ENCODE assay signal across 20 mouse cellular contexts in the genomic region with DNA sequence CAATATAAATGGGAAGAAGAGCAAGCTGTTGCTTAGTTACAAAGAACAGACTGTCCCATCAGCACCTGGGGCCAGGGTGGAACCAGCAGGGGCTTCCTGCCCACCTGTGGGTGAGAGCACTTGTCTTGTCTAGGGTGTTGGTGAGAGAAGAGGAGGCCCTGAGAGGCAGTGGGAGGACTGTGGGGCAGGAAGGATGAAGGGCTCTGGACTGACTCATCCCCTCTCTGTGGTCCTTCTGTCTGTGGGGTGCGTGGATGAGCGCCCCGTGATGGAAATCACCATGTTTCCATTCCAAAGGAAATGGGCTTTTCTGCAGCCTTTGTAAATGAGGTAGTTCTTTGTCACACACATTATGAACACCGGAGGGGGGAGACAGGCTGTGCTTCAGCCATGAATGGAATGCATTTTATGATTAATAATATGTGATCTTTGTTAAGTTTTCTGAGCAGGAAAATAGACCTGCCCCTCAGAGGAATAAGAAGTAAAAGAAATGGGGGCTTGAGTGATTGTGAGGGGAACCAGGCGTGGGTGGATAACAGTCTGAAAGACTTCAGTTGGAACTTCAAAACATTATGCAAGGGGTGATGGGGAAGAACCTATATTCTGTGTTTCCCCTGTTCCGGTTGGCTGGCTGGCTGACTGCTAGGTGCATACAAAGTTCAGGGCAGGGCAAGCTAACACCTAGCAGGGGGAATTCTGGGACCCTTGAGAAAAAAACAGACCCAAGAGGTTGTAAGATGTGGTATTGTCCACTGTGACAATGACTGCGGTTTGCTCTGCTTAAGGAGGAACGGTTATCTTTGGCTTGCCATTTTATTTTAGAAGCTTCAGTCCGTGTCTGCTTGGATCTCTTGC.
A peak's percentile ranks its signal among the peaks of the same experiment; 100 is the strongest.
DNase-seq lines count a peak whose midpoint lies in the region; ATAC-seq and TF ChIP-seq lines count a peak whose summit lies in the region.
"Had no signal": no experiment of that assay in that cellular context is flagged by ENCODE, and none has a peak within 500 bp of the region (broad histone marks: within the 10 kb centered on the region; RNA-seq: fewer than 3 reads in every experiment).

No protein-coding gene starts in this region.

- dilution Hi-C loops in CH12.LX (cut with MboI; ENCODE audit: extremely low pct_ligation_motif_present, extremely low pct_unique_long_range_greater_than_20kb, low sequenced_read_pairs) = no loop called here

- peak overlapping the region; percentile 72 for H3K4me2 ChIP-seq in CH12.LX (ENCODE audit: insufficient read depth, low read depth, poor library complexity, severe bottlenecking)
- H3K4me2 ChIP-seq: midbrain, embryonic 15.5 days; neural tube, embryonic 15.5 days had no signal

- no peaks in the 10 kb centered on the region for H3K36me3 ChIP-seq in CH12.LX (replicated peaks in 1 of 2; ENCODE audit: control insufficient read depth in 1 of 2, insufficient read depth in 1 of 2, low read length in 1 of 2)
- H3K36me3 ChIP-seq in thymus, adult 2 months (ENCODE audit: control insufficient read depth, insufficient read depth, low read length) = no peaks in the 10 kb centered on the region
- H3K36me3 ChIP-seq: G1E; midbrain, embryonic 15.5 days; neural tube, embryonic 15.5 days had no signal

- no peaks in the 10 kb centered on the region for H3K9me3 ChIP-seq in CH12.LX (replicated peaks; ENCODE audit: low read length)
- H3K9me3 ChIP-seq: G1E; midbrain, embryonic 15.5 days; neural tube, embryonic 15.5 days had no signal

- H3K9ac ChIP-seq in CH12.LX (ENCODE audit: insufficient read depth, low read depth) = peak overlapping the region; percentile 20; the same call in 1 of the 2 replicates
- H3K9ac ChIP-seq: liver, embryonic 14.5 days; midbrain, embryonic 15.5 days; neural tube, embryonic 15.5 days had no signal

- TF ChIP-seq EP300 in CH12.LX (IDR thresholded peaks at IDR 0.05; ENCODE audit: low read length) = peak; percentile 69

- TF ChIP-seq POLR2A in CH12.LX (IDR thresholded peaks at IDR 0.05; ENCODE audit: low read depth, low read length) = no peak
- no peak for TF ChIP-seq POLR2A in thymus, adult 2 months (IDR thresholded peaks at IDR 0.05; ENCODE audit: control insufficient read depth, extremely low read depth, insufficient read depth, low read length, poor library complexity)

- H3K4me1 ChIP-seq in CH12.LX (ENCODE audit: control insufficient read depth in 1 of 2, insufficient read depth in 2 of 2) = peaks cover 27 to 62% of the 10 kb centered on the region in 2 experiments
- peaks cover 43% of the 10 kb centered on the region for H3K4me1 ChIP-seq in thymus, adult 2 months (replicated peaks; ENCODE audit: control insufficient read depth, insufficient read depth, low read length)
- H3K4me1 ChIP-seq: midbrain, embryonic 15.5 days had no signal

- no peaks in the 10 kb centered on the region for H3K27me3 ChIP-seq in CH12.LX (replicated peaks)
- no peaks in the 10 kb centered on the region for H3K27me3 ChIP-seq in thymus, adult 2 months (ENCODE audit: control insufficient read depth, insufficient read depth, low read length)
- H3K27me3 ChIP-seq: midbrain, embryonic 15.5 days; neural tube, embryonic 15.5 days had no signal

- no peak overlapping the region for H3K4me3 ChIP-seq in CH12.LX (replicated peaks in 1 of 3; ENCODE audit: low read depth in 2 of 3, low read length in 2 of 3, poor library complexity in 1 of 3)
- no peak overlapping the region for H3K4me3 ChIP-seq in thymus, adult 2 months (ENCODE audit: control insufficient read depth, insufficient read depth, low read length)
- H3K4me3 ChIP-seq: erythroblast, embryonic 14.5 days; midbrain, embryonic 15.5 days; neural tube, embryonic 15.5 days had no signal

- in situ Hi-C loops in CH12.LX (cut with MboI; ENCODE audit: low pct_ligation_motif_present, low pct_unique_long_range_greater_than_20kb, low sequenced_read_pairs) = no loop called here

- no peak for TF ChIP-seq CTCF in CH12.LX (conservative IDR thresholded peaks at IDR 0.05 in 1 of 2, IDR thresholded peaks at IDR 0.05 in 1 of 2; ENCODE audit: low read depth in 2 of 2, low read length in 2 of 2)
- TF ChIP-seq CTCF in thymus, adult 2 months (IDR thresholded peaks at IDR 0.05; ENCODE audit: borderline replicate concordance, control insufficient read depth, extremely low read depth, insufficient read depth, low read length, poor library complexity) = 0 out of 2 replicates have a peak, but pooled peaks have one; percentile 14

- WGBS in thymus, adult 2 months = 56% methylated on average over 9 of the region's 9 CpGs

- no peaks in the 10 kb centered on the region for H3K79me2 ChIP-seq in CH12.LX (replicated peaks; ENCODE audit: control insufficient read depth, extremely low read depth, insufficient read depth, poor library complexity, severe bottlenecking)

- ATAC-seq in monocyte, adult 5-6 weeks (replicated peaks; ENCODE audit: insufficient number of reproducible peaks, low FRiP score, low TSS enrichment, poor library complexity, severe bottlenecking) = peak; percentile 32; the same call in 1 of the 2 replicates
- no peak for ATAC-seq in frontal cortex, adult (ENCODE audit: low TSS enrichment)
- ATAC-seq: forebrain, embryonic 16.5 days; midbrain, embryonic 15.5 days had no signal

- TF ChIP-seq RAD21 in CH12.LX (IDR thresholded peaks at IDR 0.05; ENCODE audit: low read depth, low read length) = no peak; the same call in none of the 2 replicates

- DNase-seq in CD4-positive helper T cell, adult 2 months (ENCODE audit: low read depth, low spot score) = peak; percentile 67
- DNase-seq in CH12.LX (ENCODE audit: extremely low read depth) = peak; percentile 93
- peak; percentile 59 for DNase-seq in thymus, adult 2 months
- DNase-seq in urinary bladder, adult 18-20 months (ENCODE audit: low spot score in 2 of 2) = no peak
- no peak for DNase-seq in kidney, postnatal 25 days
- DNase-seq: cerebellum, adult 18-20 months; embryo, embryonic 11 days; gastrocnemius, postnatal 10 days; heart, postnatal 14 days; layer of hippocampus, adult 9-11 months had no signal

- H3K27ac ChIP-seq in CH12.LX (ENCODE audit: insufficient read depth, low read depth) = peak overlapping the region; percentile 87
- H3K27ac ChIP-seq in thymus, adult 2 months (ENCODE audit: control insufficient read depth, insufficient read depth, low read length) = peak overlapping the region; percentile 77
- H3K27ac ChIP-seq: kidney, postnatal 0 days; liver, embryonic 14.5 days; macrophage; midbrain, embryonic 15.5 days; neural tube, embryonic 15.5 days had no signal

TF ChIP-seq in CH12.LX, 34 proteins besides CTCF, POLR2A, EP300 and RAD21 (continues in another document):
- TF ChIP-seq TBP (conservative IDR thresholded peaks at IDR 0.05; ENCODE audit: low read depth, low read length) (no peak), PAX5 (IDR thresholded peaks at IDR 0.05; ENCODE audit: low read length) (no peak), ZNF384 (IDR thresholded peaks at IDR 0.05; ENCODE audit: low read depth, low read length) (peak; percentile 94), NELFE (IDR thresholded peaks at IDR 0.05; ENCODE audit: low read depth, low read length) (no peak), NRF1 (IDR thresholded peaks at IDR 0.05; ENCODE audit: low read depth, low read length) (no peak), USF1 (IDR thresholded peaks at IDR 0.05; ENCODE audit: low read depth, low read length) (no peak), IRF4 (IDR thresholded peaks at IDR 0.05; ENCODE audit: low read depth, low read length) (peak; percentile 44), JUND (conservative IDR thresholded peaks at IDR 0.05; ENCODE audit: low read depth, low read length) (no peak; the same call in 1 of the 2 replicates), CHD2 (IDR thresholded peaks at IDR 0.05; ENCODE audit: low read length) (peak; percentile 29; the same call in 1 of the 2 replicates), ZMIZ1 (IDR thresholded peaks at IDR 0.05; ENCODE audit: low read depth, low read length) (0 out of 2 replicates have a peak, but pooled peaks have one; percentile 22), MXI1 (IDR thresholded peaks at IDR 0.05; ENCODE audit: low read depth, low read length) (peak; percentile 80; the same call in 1 of the 2 replicates), UBTF (IDR thresholded peaks at IDR 0.05; ENCODE audit: low read depth, low read length) (no peak), MAZ (IDR thresholded peaks at IDR 0.05; ENCODE audit: low read depth, low read length) (peak; percentile 51), ETS1 (conservative IDR thresholded peaks at IDR 0.05; ENCODE audit: low read depth, low read length) (peak; percentile 79), CHD1 (IDR thresholded peaks at IDR 0.05; ENCODE audit: low read depth, low read length) (no peak), MAFK (IDR thresholded peaks at IDR 0.05; ENCODE audit: insufficient replicate concordance, low read length) (no peak), MAX (IDR thresholded peaks at IDR 0.05; ENCODE audit: low read length) (no peak; the same call in none of the 2 replicates), ZC3H11A (IDR thresholded peaks at IDR 0.05; ENCODE audit: low read depth, low read length) (no peak), USF2 (conservative IDR thresholded peaks at IDR 0.05; ENCODE audit: low read depth, low read length) (no peak), SIN3A (IDR thresholded peaks at IDR 0.05; ENCODE audit: low read length) (peak; percentile 60; the same call in 1 of the 2 replicates), E2F4 (IDR thresholded peaks at IDR 0.05; ENCODE audit: insufficient replicate concordance, low read depth, low read length) (no peak), MYC (IDR thresholded peaks at IDR 0.05; ENCODE audit: low read depth, low read length) (no peak), SMC3 (IDR thresholded peaks at IDR 0.05; ENCODE audit: low read depth, low read length) (peak; percentile 18; the same call in 1 of the 2 replicates), ZKSCAN1 (IDR thresholded peaks at IDR 0.05; ENCODE audit: borderline replicate concordance, low read depth, low read length) (no peak), ELF1 (IDR thresholded peaks at IDR 0.05; ENCODE audit: low read depth, low read length) (peak; percentile 42; the same call in 1 of the 2 replicates), TCF12 (IDR thresholded peaks at IDR 0.05; ENCODE audit: low read depth, low read length) (peak; percentile 66), KAT2A (IDR thresholded peaks at IDR 0.05; ENCODE audit: insufficient replicate concordance, low read length) (no peak), MEF2A (IDR thresholded peaks at IDR 0.05; ENCODE audit: borderline replicate concordance, low read depth, low read length) (peak; percentile 84), JUN (IDR thresholded peaks at IDR 0.05; ENCODE audit: insufficient read depth, low read depth, low read length) (peak; percentile 16; the same call in 1 of the 2 replicates), POLR2AphosphoS2 (IDR thresholded peaks at IDR 0.05; ENCODE audit: low read depth, low read length) (no peak), GABPA (IDR thresholded peaks at IDR 0.05; ENCODE audit: insufficient replicate concordance, low read depth, low read length) (no peak), BHLHE40 (IDR thresholded peaks at IDR 0.05; ENCODE audit: low read depth, low read length) (peak; percentile 72)

Comparison
In these comparisons a context has a peak if more than half of its experiments do, and no peak if none do; other contexts are left out.
1. DNase-seq: peak in CD4-positive helper T cell, adult 2 months (single experiment), CH12.LX (single experiment) and thymus, adult 2 months (single experiment); none in urinary bladder, adult 18-20 months (0 of 2) and kidney, postnatal 25 days (0 of 2).